Mouse (Mus musculus) thymus, adult 2 months (tissue): ENCODE results near the gene Gad1.

Experiments
- CTCF ChIP-seq: fragments of 200-500 bp; IDR thresholded peaks from 2 replicates; pipeline ENCODE4 v1.5.1; 2012; ENCODE audit warnings: mild to moderate bottlenecking, control low read depth, low read length, moderate library complexity, borderline replicate concordance; ENCODE audit not compliant: control insufficient read depth, poor library complexity, insufficient read depth; ENCODE audit errors: extremely low read depth
- POLR2A ChIP-seq: fragments of 200-500 bp; IDR thresholded peaks from 2 replicates; pipeline ENCODE4 v1.6.1; 2012; ENCODE audit warnings: mild to moderate bottlenecking, low read length, control low read depth, moderate library complexity; ENCODE audit not compliant: control insufficient read depth, poor library complexity, insufficient read depth; ENCODE audit errors: extremely low read depth

DNA sequence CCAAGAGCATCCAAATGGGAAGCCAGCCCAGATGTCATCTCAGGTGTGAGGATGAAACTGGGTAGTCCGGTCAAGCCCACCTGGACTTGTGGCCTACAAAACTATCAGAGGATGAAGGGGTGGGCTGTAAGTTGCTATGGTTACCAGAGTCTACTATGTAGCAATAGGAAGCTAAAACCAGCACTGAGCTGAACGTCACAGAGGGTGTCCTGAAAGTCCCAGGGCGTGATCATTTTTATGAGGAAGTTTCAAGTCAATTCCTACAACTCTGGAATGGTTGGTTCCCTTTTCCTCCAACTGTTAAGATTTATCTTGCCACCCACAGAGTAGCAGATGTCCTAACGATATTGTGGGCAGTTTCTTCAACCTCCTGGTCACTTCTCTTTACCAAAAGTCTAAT is 69.4 kb downstream of the Gad1 start:
- TF ChIP-seq CTCF (no peak), POLR2A (no peak)
